Mouse (Mus musculus) lung, postnatal 0 days (tissue): ENCODE results near the gene Tapbp. TPM values are rescaled to one million over a fixed set of nuclear protein-coding genes. Genes with fewer than 3 reads are reported as not detected.
"Not testable (repeated sequence)": the region's sequence is repeated elsewhere in the genome, so short reads cannot be mapped to it uniquely, and the experiment has no call there.

Experiments
- ATAC-seq: fragments of 200-750 bp; cut with Nextera tagmentation; 2 replicates; pipeline ENCODE4 v1.8.0; 2017; ENCODE audit warnings: moderate library complexity
- DNase-seq: peaks from one replicate; pipeline ENCODE4 v3.0.0-alpha.2; 2016; ENCODE audit warnings: low spot score
- H3K27ac ChIP-seq: fragments of 300-500 bp; sonication (generic); 2 replicates; pipeline ENCODE4 v1.5.1; 2014; ENCODE audit warnings: antibody characterized with exemption, mild to moderate bottlenecking, low read length, mixed read lengths
- H3K27me3 ChIP-seq: fragments of 300-500 bp; sonication (generic); replicated peaks from 2 replicates; pipeline ENCODE4 v1.6.1; 2014; ENCODE audit warnings: low read length, mixed read lengths; ENCODE audit not compliant: insufficient read depth
- H3K36me3 ChIP-seq: fragments of 300-500 bp; sonication (generic); 2 replicates; pipeline ENCODE4 v1.6.1; 2014; ENCODE audit warnings: low read length, mixed read lengths; ENCODE audit not compliant: insufficient read depth
- H3K4me1 ChIP-seq: fragments of 300-500 bp; sonication (generic); 2 replicates; pipeline ENCODE4 v1.6.1; 2014; ENCODE audit warnings: antibody characterized with exemption, low read depth, low read length, mixed read lengths; ENCODE audit not compliant: insufficient read depth
- H3K4me2 ChIP-seq: fragments of 300-500 bp; sonication (generic); replicated peaks from 2 replicates; pipeline ENCODE4 v1.6.1; 2014; ENCODE audit warnings: low read depth, mild to moderate bottlenecking, low read length, moderate library complexity, mixed read lengths
- H3K4me3 ChIP-seq: fragments of 300-500 bp; sonication (generic); 2 replicates; pipeline ENCODE4 v1.5.1; 2014; ENCODE audit warnings: low read depth, low read length
- H3K9ac ChIP-seq: fragments of 300-500 bp; sonication (generic); replicated peaks from 2 replicates; pipeline ENCODE4 v1.6.1; 2014; ENCODE audit warnings: low read depth, mild to moderate bottlenecking
- H3K9me3 ChIP-seq: fragments of 300-500 bp; sonication (generic); 2 replicates; pipeline ENCODE4 v1.6.1; 2016; ENCODE audit warnings: low read length, mixed read lengths
- CTCF ChIP-seq: IDR thresholded peaks from 2 replicates; pipeline ENCODE4 v1.5.1; 2016; ENCODE audit warnings: antibody characterized with exemption, mild to moderate bottlenecking
- EP300 ChIP-seq: IDR thresholded peaks from 2 replicates; pipeline ENCODE4 v1.6.1; 2016; ENCODE audit warnings: antibody characterized with exemption, mild to moderate bottlenecking, control low read depth
- WGBS: fragments of 180-500 bp; shearing (Covaris S2); extraction: QIAGEN DNeasy Blood & Tissue Kit; methylation state at CpG from one replicate; pipeline ENCODE4 v1.1.7; 2014; 5-methylcytosine and 5-hydroxymethylcytosine counted together
- polyA plus RNA-seq: library from polyadenylated mRNA; unstranded; fragments of >200 nt; fragmentation: Nextera tagmentation; extraction: Ambion mirVana; gene quantifications from 2 replicates; pipeline ENCODE4 v1.2.1, GENCODE M21; 2015

Gene Tapbp
- polyA plus RNA-seq, 1 experiment from 2014 or later: 102 TPM

DNA sequence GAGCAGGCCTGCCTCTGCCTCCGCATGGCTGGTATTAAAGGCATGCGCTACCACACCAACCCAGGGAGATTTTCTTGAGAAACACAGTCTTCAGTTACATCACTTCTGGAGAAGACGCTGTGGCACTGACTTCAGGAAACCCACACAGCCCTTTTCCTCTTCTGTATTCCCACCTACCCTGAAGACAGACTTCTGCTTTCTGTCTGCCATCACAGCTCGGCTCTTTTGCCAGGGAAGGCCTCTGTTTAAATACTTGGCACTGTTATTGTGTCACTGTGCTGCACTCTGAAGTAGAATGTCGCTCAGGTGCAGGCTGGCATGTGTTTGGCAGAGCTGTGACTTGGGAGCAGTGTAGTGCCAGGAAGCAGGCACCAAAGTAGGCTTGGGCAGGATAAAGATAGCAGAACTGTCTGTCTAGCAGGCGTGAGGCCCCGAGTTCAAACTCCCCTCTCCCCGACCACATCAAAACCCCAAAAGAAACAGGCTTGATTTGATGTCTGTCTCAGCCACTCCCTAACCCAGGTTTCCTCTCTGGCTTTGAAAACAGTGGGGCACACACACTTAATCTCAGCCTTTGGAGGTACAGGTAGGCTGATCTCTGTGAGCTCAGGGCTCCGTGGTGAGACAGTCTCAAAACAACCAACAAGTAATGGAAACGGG, 31.9 kb downstream of the Tapbp start:
- 87% methylated on average over 10 of the region's 10 CpGs for WGBS
- Histone ChIP-seq H3K4me3 (no peak overlapping the region), H3K9ac (no peak overlapping the region), H3K36me3 (no peaks in the 10 kb centered on the region), H3K4me1 (peaks cover 3% of the 10 kb centered on the region; the same call in 1 of the 2 replicates), H3K27me3 (no peaks in the 10 kb centered on the region), H3K27ac (no peak overlapping the region), H3K9me3 (no peaks in the 10 kb centered on the region), H3K4me2 (no peak overlapping the region)
- ATAC-seq (no peak), DNase-seq (no peak)
- no peak for TF ChIP-seq EP300
- TF ChIP-seq CTCF: no peak

DNA sequence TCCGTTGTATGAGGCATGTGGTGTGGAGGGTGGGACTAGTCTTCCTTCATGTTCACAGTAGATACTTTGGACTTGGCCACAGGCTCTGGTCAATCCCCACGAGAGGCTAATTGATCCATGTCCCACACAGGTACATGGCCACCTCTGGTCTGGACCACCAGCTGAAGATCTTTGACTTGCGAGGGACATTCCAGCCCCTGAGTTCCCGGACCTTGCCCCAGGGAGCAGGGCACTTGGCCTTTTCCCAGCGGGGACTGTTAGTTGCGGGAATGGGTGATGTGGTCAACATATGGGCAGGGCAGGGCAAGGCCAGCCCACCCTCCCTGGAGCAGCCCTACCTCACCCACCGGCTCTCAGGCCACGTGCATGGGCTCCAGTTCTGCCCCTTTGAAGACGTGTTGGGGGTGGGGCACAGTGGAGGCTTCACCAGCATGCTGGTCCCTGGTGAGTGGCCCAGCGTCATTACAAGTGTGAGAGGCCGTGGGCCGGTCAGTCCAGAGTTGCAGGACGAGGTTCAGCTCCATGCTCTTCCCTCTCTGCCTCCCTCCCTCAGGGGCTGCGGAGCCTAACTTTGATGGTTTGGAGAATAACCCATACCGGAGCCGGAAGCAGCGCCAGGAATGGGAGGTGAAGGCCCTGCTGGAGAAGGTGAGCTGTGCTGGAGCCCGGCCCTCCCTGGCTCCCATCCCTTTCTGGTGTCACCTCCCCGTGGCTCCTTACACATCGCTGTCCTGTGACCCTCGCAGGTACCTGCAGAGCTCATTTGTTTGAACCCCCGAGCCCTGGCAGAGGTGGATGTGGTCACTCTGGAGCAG, 32.6 kb downstream of the Tapbp start:
- Histone ChIP-seq H3K4me1 (peaks cover 3% of the 10 kb centered on the region; the same call in 1 of the 2 replicates), H3K9ac (no peak overlapping the region), H3K9me3 (no peaks in the 10 kb centered on the region), H3K27ac (no peak overlapping the region), H3K36me3 (peaks cover 4% of the 10 kb centered on the region; the same call in 1 of the 2 replicates), H3K4me2 (no peak overlapping the region), H3K4me3 (no peak overlapping the region), H3K27me3 (no peaks in the 10 kb centered on the region)
- no peak for TF ChIP-seq CTCF
- no peak for TF ChIP-seq EP300
- DNase-seq (no peak), ATAC-seq (no peak)
- 82% methylated on average over 21 of the region's 22 CpGs for WGBS

DNA sequence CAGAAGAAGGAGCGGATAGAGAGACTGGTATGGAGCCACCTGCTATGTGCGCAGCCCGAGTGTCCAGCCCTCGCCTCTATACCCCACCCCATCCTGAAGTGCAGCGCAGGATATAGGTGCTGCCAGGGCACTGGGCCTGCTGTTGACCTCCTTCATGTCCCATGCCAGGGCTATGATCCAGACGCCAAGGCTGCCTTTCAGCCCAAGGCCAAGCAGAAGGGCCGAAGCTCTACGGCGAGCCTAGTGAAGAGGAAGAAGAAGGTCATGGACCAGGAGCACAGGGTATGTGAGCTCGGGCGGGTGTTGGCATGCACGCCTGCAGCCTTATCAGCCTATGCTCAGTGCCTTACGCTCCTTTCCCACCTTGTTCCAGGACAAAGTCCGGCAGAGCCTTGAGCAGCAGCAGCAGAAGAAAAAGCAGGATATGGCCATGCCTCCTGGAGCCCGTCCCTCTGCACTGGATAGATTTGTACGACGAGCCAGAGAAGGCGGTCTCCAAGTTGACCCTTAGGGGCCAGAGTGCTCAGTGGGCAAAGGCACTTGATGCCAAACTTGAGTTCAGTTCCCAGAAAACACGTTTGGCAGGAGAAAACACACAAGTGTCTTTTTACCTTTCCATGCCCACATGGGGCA, 33.3 kb downstream of the Tapbp start:
- Histone ChIP-seq H3K27ac (no peak overlapping the region), H3K36me3 (peaks cover 4% of the 10 kb centered on the region; the same call in 1 of the 2 replicates), H3K4me3 (no peak overlapping the region), H3K9ac (no peak overlapping the region), H3K4me1 (peaks cover 4% of the 10 kb centered on the region; the same call in 1 of the 2 replicates), H3K9me3 (no peaks in the 10 kb centered on the region), H3K27me3 (no peaks in the 10 kb centered on the region), H3K4me2 (no peak overlapping the region)
- WGBS: 83% methylated on average over 19 of the region's 19 CpGs
- TF ChIP-seq CTCF (no peak), EP300 (no peak)
- no peak for ATAC-seq
- no peak for DNase-seq

DNA sequence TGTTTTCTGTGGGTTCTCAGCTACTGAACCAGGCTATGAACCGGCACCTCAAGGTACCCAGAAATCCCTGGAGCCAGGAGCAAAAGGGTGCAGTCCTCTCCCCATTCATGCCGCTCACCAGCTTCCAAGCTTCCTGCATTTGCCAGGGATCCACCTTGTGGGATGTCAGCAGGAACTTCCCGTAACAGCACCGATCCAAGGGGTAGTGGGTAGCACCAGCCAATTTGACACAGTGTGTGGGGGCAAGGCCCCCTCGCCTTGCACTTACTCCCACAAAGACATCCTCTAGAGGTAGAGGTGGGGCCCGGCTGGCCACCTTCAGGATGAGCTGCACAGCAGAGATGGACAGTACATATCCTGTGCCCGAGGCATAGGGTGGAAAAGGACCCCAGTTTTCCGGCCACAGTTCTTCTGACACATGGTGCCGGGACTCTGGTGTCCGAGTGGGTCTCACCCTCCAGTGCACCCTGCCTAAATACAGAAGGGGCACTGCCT, 34.5 kb downstream of the Tapbp start:
- ATAC-seq: no peak
- Histone ChIP-seq H3K27ac (no peak overlapping the region), H3K4me2 (peak overlapping the region; percentile 76), H3K27me3 (no peaks in the 10 kb centered on the region), H3K4me3 (peak overlapping the region; percentile 42; the same call in 1 of the 2 replicates), H3K36me3 (peaks cover 4% of the 10 kb centered on the region; the same call in 1 of the 2 replicates), H3K9ac (peak overlapping the region; percentile 37; the same call in 1 of the 2 replicates), H3K4me1 (peaks cover 12% of the 10 kb centered on the region; the same call in 1 of the 2 replicates), H3K9me3 (no peaks in the 10 kb centered on the region)
- DNase-seq: no peak
- TF ChIP-seq CTCF (no peak), EP300 (no peak)
- 73% methylated on average over 10 of the region's 10 CpGs for WGBS

DNA sequence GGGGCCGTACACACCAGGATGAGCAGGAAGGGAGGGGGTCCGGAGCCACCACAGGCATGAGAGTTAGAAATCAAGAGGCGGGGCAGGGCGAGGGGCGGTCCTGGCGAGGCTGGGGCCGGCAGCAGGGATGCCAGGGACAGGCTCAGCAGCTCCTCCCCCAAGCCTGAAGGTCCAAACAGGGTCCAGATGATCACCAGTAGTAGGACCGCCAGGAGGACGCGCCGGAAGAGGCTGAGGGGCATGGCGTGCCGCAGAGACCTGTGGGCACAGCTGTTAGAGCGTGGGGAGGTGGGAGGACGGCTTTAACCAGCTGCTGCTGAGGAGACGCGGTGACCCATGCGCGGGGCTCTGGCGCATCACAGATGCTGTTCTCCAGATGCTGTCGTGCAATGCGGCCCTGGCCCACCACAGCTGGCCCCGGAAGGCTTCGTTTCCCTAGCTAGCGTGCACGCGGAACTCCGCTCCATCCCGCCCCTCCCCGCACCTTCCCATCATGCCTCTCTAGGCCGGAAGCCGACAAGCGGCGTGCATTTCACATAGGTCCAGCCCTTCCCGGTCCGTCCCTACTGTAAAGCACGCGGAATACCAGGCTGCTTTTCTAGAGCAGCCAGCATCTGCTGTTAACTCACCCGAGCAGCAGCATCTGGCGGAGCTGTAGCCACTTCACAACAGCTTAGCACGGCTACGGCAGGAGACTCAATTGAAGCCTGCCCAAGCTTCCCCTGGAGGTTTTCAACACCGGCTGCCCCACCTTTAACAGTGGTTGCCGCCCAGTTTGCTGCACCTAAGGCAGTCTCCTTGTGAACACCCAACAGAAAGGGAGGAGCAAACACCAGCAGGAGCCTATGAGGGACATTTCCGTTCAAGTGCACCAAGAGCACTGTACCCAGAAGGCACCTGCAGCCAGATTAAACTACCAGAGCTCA, 35.6 kb downstream of the Tapbp start, which contains the start of gene B3galt4:
Gene B3galt4 (minus strand): TSS at position 468 of the 926 bp plus-strand sequence.
- Histone ChIP-seq H3K4me1 (peaks cover 12% of the 10 kb centered on the region; the same call in 1 of the 2 replicates), H3K4me2 (peak within 1 kb of the TSS; percentile 76), H3K4me3 (peak within 1 kb of the TSS; percentile 42), H3K27ac (peak within 1 kb of the TSS; percentile 64), H3K36me3 (peaks cover 4% of the 10 kb centered on the region; the same call in 1 of the 2 replicates), H3K27me3 (no peaks in the 10 kb centered on the region), H3K9ac (peak within 1 kb of the TSS; percentile 37), H3K9me3 (no peaks in the 10 kb centered on the region)
- 1% methylated on average over 44 of the region's 45 CpGs for WGBS
- ATAC-seq (peak; percentile 69), DNase-seq (peak; percentile 92)
- no peak; the same call in 1 of the 2 replicates for TF ChIP-seq CTCF
- no peak for TF ChIP-seq EP300

DNA sequence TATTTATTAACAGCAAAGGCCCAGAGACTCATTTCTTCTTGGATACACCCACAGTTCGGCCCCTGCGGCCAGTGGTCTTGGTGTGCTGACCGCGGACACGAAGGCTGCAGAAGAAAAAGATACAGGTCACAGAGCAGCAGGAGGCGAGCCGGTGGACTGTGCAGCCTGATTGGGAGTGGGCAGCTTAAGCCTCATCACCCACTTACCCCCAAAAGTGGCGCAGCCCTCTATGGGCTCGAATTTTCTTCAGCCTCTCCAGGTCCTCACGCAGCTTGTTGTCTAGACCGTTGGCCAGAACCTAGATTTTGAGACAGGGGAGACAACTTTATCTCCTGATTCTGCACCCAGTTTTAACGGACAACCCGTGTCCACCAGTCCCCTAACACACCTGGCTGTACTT, 36.3 kb downstream of the Tapbp start:
- ATAC-seq: not testable (repeated sequence)

More for the DNA sequence above, 36.3 kb downstream of the Tapbp start:
- not testable (repeated sequence) for H3K9me3 ChIP-seq, H3K9ac ChIP-seq, H3K27me3 ChIP-seq, DNase-seq, H3K36me3 ChIP-seq, H3K4me3 ChIP-seq
- Histone ChIP-seq H3K4me2 (peak overlapping the region; percentile 76), H3K27ac (0 out of 2 replicates have a peak overlapping the region, but pooled peaks have one; percentile 64), H3K4me1 (peaks cover 12% of the 10 kb centered on the region; the same call in 1 of the 2 replicates)
- WGBS: 76% methylated on average over 13 of the region's 13 CpGs
